Mouse (Mus musculus) adrenal gland, adult 8-10 months (tissue): ENCODE measurements around the gene Ifna9. TPM values are rescaled to one million over a fixed set of nuclear protein-coding genes. Genes with fewer than 3 reads are reported as not detected.
A peak's percentile ranks its signal among the peaks of the same experiment; 100 is the strongest.
"Not testable (repeated sequence)": the region's sequence is repeated elsewhere in the genome, so short reads cannot be mapped to it uniquely, and the experiment has no call there.

Experiments used
- DNase-seq: peaks from one replicate; pipeline ENCODE4 v3.0.0; 2022
- total RNA-seq, 4 experiments: library from RNA; stranded (reverse); gene quantifications; 2 replicates each; pipeline ENCODE4 v1.2.4; 2022

Gene Ifna9
- total RNA-seq, result not detected

- no peak for DNase-seq
These were observed at the start of gene Ifna9 for GRCm38 (mm10) chr4:88592285-88592684. Gene Ifna9 (minus strand): TSS chr4:88592385.

GRCm38 (mm10) chr4:88641077-88641831, 49.1 kb upstream of the Ifna9 start:
- peak; percentile 83 for DNase-seq

- no peak for DNase-seq
These were observed 48.5 kb upstream of the Ifna9 start for GRCm38 (mm10) chr4:88640704-88641076.

- DNase-seq, result no peak
These were observed 42.1 kb upstream of the Ifna9 start, which contains the start of gene C87499 for GRCm38 (mm10) chr4:88634311-88634710. Gene C87499 (minus strand): TSS chr4:88634411.

- no peak for DNase-seq
These were observed 11.1 kb upstream of the Ifna9 start, which contains the start of gene Ifna12 for GRCm38 (mm10) chr4:88603276-88603675. Gene Ifna12 (minus strand): TSS chr4:88603376.

GRCm38 (mm10) chr4:88571698-88572097, 20.5 kb downstream of the Ifna9 start, which contains the start of gene Ifna14:
Gene Ifna14 (minus strand): TSS chr4:88571798.
- no peak for DNase-seq

- DNase-seq, result no peak
These were observed 30.4 kb downstream of the Ifna9 start for GRCm38 (mm10) chr4:88561791-88562190.

GRCm38 (mm10) chr4:88558145-88558544, 34.0 kb downstream of the Ifna9 start, which contains the start of gene Ifna15:
Gene Ifna15 (minus strand): TSS chr4:88558245.
- not testable (repeated sequence) for DNase-seq

GRCm38 (mm10) chr4:88550161-88550945, 41.8 kb downstream of the Ifna9 start:
- peak; percentile 70 for DNase-seq

GRCm38 (mm10) chr4:88547986-88548385, 44.2 kb downstream of the Ifna9 start:
- DNase-seq, result no peak

- no peak for DNase-seq
These were observed 48.4 kb downstream of the Ifna9 start for GRCm38 (mm10) chr4:88543649-88544234.

Other genes with a start within 250 kb of the Ifna9 start
- 1 to 10 TPM; 3.3 to 6.9 (median 5.0) TPM for gene Hacd4, start 153.5 kb downstream of the Ifna9 start, total RNA-seq
- gene Ifnb1, start 69.6 kb downstream of the Ifna9 start, total RNA-seq, result not detected
- gene Ifna15, start 34.1 kb downstream of the Ifna9 start, total RNA-seq, result not detected
- gene Ifna14, start 20.6 kb downstream of the Ifna9 start, total RNA-seq, result not detected
- not detected for gene Ifna12, start 11.0 kb upstream of the Ifna9 start, total RNA-seq
- not detected for gene C87499, start 42.0 kb upstream of the Ifna9 start, total RNA-seq
- not detected for gene Ifna13, start 52.1 kb upstream of the Ifna9 start, total RNA-seq
- gene Ifna16, start 84.5 kb upstream of the Ifna9 start, total RNA-seq, result not detected
- not detected for gene Ifna2, start 91.5 kb upstream of the Ifna9 start, total RNA-seq
- gene Ifnab, start 99.0 kb upstream of the Ifna9 start, total RNA-seq, result not detected
- under 1 TPM; 0.67 to 0.92 (median 0.73) TPM for gene Gm26566, start 129.4 kb upstream of the Ifna9 start, total RNA-seq
- gene Klhl9, start 130.1 kb upstream of the Ifna9 start, total RNA-seq, result 100 to 1,000 TPM in 1 of 4 experiments, 10 to 100 TPM in 3; 76.7 to 100 (median 91.0) TPM
- not detected for gene Gm13271, start 162.5 kb upstream of the Ifna9 start, total RNA-seq
- not detected for gene Gm13283, start 167.7 kb upstream of the Ifna9 start, total RNA-seq
- under 1 TPM in 1 of 4 experiments, not detected in 3; 0.46 TPM for gene Gm13290, start 181.4 kb upstream of the Ifna9 start, total RNA-seq
- gene Gm13289, start 184.5 kb upstream of the Ifna9 start, total RNA-seq, result not detected
- not detected for gene Gm13272, start 187.5 kb upstream of the Ifna9 start, total RNA-seq
- gene Ifnz, start 189.7 kb upstream of the Ifna9 start, total RNA-seq, result under 1 TPM in 1 of 4 experiments, not detected in 3; 0.49 TPM
- gene Gm13276, start 193.3 kb upstream of the Ifna9 start, total RNA-seq, result not detected
- gene Gm13277, start 196.2 kb upstream of the Ifna9 start, total RNA-seq, result not detected
- gene Gm13278, start 199.2 kb upstream of the Ifna9 start, total RNA-seq, result not detected
- not detected for gene Gm13275, start 202.1 kb upstream of the Ifna9 start, total RNA-seq
- not detected for gene Gm13279, start 205.0 kb upstream of the Ifna9 start, total RNA-seq
- under 1 TPM in 1 of 4 experiments, not detected in 3; 0.24 TPM for gene Gm13285, start 207.3 kb upstream of the Ifna9 start, total RNA-seq
- gene Gm13287, start 210.9 kb upstream of the Ifna9 start, total RNA-seq, result not detected
- not detected for gene Gm13288, start 213.1 kb upstream of the Ifna9 start, total RNA-seq
- not detected for gene Ifna7, start 223.8 kb upstream of the Ifna9 start, total RNA-seq
- gene Ifna11, start 227.6 kb upstream of the Ifna9 start, total RNA-seq, result not detected
- not detected for gene Ifna6, start 235.0 kb upstream of the Ifna9 start, total RNA-seq
- gene Ifna5, start 243.1 kb upstream of the Ifna9 start, total RNA-seq, result not detected
- gene Ifna4, start 249.5 kb upstream of the Ifna9 start, total RNA-seq, result not detected